Mouse (Mus musculus) 3134 (cell line): ENCODE measurements around the gene Acbd6.

ENCODE experiments used
- DNase-seq: peaks from one replicate; pipeline ENCODE4 v3.0.0-alpha.2; 2011; ENCODE audit warnings: low spot score; ENCODE audit not compliant: insufficient read length; ENCODE audit errors: extremely low read depth

Gene Acbd6

GRCm38 (mm10) chr1:155718851-155719250 is 160.9 kb downstream of the Acbd6 start:
- DNase-seq = no peak

- DNase-seq = no peak
These were observed 162.1 kb downstream of the Acbd6 start for GRCm38 (mm10) chr1:155720006-155720405.

- no peak for DNase-seq
These were observed 163.5 kb downstream of the Acbd6 start for GRCm38 (mm10) chr1:155721443-155721842.

- no peak for DNase-seq
These were observed 164.3 kb downstream of the Acbd6 start for GRCm38 (mm10) chr1:155722185-155722584.

GRCm38 (mm10) chr1:155724301-155724700 is 166.4 kb downstream of the Acbd6 start:
- DNase-seq = no peak

GRCm38 (mm10) chr1:155725876-155726275 is 168.0 kb downstream of the Acbd6 start:
- DNase-seq = no peak

GRCm38 (mm10) chr1:155727830-155728229 is 169.9 kb downstream of the Acbd6 start:
- DNase-seq = no peak

GRCm38 (mm10) chr1:155729113-155729795 is 171.3 kb downstream of the Acbd6 start:
- DNase-seq = no peak

GRCm38 (mm10) chr1:155731156-155731555 is 173.2 kb downstream of the Acbd6 start:
- DNase-seq = no peak

- no peak for DNase-seq
These were observed 178.3 kb downstream of the Acbd6 start for GRCm38 (mm10) chr1:155736096-155736825.

GRCm38 (mm10) chr1:155737017-155737808 is 179.3 kb downstream of the Acbd6 start:
- DNase-seq = no peak

GRCm38 (mm10) chr1:155737809-155738383 is 180.0 kb downstream of the Acbd6 start:
- no peak for DNase-seq
